Mouse (Mus musculus): ENCODE results near the gene Zfp385a. TPM values are rescaled to one million over a fixed set of nuclear protein-coding genes. Genes with fewer than 3 reads are reported as not detected.

Gene Zfp385a
- polyA plus RNA-seq, 1 experiment = 11.7 TPM

DNA sequence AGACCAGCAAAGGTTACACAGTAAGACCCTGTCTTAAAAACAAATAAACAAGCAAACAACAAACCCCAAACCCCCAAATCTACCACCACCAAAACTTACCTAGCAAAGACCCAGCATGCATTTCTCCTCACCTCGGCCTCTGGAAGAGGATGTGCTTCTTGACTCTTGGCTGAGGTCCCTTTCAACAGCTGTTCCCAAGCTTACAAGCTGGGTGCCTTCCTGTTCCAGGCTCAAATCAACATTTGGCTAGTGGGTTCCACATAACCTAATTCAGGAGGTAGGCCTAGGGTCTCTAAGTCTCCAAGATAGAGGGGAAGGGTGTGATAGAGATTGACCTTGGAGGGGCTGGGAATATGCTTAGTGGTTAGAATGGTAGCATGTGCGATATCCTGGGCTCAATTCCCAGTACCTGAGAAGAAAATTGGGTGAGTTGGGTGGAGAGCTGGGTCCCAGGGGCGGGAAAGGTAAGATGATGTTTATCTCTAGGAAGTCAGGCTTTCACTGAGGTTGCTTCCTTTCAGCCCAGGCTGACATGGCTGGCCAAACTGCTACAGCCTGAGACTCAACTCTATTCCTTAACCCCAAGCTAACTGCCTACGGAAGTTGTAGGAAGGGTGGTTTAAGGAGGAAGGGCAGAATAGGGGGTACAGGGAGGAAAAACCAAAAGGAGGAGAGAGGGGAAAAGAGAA is 35.4 kb upstream of the Zfp385a start:
- no peak overlapping the region for H3K4me3 ChIP-seq (replicated peaks; ENCODE audit: extremely low read depth, low read depth, low read length)
- TF ChIP-seq POLR2A (IDR thresholded peaks at IDR 0.05; ENCODE audit: borderline replicate concordance, extremely low read depth, low read depth, low read length) (no peak), CTCF (IDR thresholded peaks at IDR 0.05; ENCODE audit: insufficient read depth, low read length) (no peak)
- peaks cover 17% of the 10 kb centered on the region for H3K4me1 ChIP-seq (ENCODE audit: control insufficient read depth, insufficient read depth, low read length)
- no peak for DNase-seq
- WGBS = 76% methylated on average over 4 of the region's 4 CpGs

- TF ChIP-seq CTCF (IDR thresholded peaks at IDR 0.05; ENCODE audit: insufficient read depth, low read length) = no peak
- no peak for TF ChIP-seq POLR2A (IDR thresholded peaks at IDR 0.05; ENCODE audit: borderline replicate concordance, extremely low read depth, low read depth, low read length)
- Histone ChIP-seq H3K4me1 (ENCODE audit: control insufficient read depth, insufficient read depth, low read length) (peaks cover 6% of the 10 kb centered on the region), H3K4me3 (replicated peaks; ENCODE audit: extremely low read depth, low read depth, low read length) (no peak overlapping the region)
- DNase-seq = no peak
Measured at GRCm38 (mm10) chr15:103372461-103372860, 32.6 kb upstream of the Zfp385a start.

DNA sequence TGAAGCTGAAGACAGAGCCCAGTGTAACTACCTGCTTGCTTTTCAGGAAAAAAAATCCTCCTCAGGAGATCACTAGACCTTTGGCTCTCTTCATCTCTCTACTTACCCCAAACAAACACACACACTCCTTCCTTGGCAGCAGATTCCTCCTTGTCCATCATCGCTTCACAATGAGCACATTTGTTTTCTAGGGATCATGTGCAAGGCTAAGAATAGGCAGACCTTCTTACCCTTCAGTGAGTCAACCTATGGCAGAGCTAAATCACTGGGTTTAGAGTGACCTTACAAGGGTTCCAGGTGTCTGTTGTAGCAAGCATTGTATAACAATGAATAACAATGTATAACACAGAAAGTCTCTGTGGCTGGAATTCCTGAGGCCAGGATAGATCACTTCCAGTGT is 31.8 kb upstream of the Zfp385a start:
- TF ChIP-seq POLR2A (IDR thresholded peaks at IDR 0.05; ENCODE audit: borderline replicate concordance, extremely low read depth, low read depth, low read length) (no peak), CTCF (IDR thresholded peaks at IDR 0.05; ENCODE audit: insufficient read depth, low read length) (no peak)
- DNase-seq = no peak
- Histone ChIP-seq H3K4me1 (ENCODE audit: control insufficient read depth, insufficient read depth, low read length) (peaks cover 5% of the 10 kb centered on the region), H3K4me3 (replicated peaks; ENCODE audit: extremely low read depth, low read depth, low read length) (no peak overlapping the region)
- WGBS = 46% methylated on average over 1 of the region's 1 CpGs

- no peak for DNase-seq
- peaks cover 3% of the 10 kb centered on the region for H3K4me1 ChIP-seq (ENCODE audit: control insufficient read depth, insufficient read depth, low read length)
Measured at GRCm38 (mm10) chr15:103371208-103371607, 31.3 kb upstream of the Zfp385a start.

DNA sequence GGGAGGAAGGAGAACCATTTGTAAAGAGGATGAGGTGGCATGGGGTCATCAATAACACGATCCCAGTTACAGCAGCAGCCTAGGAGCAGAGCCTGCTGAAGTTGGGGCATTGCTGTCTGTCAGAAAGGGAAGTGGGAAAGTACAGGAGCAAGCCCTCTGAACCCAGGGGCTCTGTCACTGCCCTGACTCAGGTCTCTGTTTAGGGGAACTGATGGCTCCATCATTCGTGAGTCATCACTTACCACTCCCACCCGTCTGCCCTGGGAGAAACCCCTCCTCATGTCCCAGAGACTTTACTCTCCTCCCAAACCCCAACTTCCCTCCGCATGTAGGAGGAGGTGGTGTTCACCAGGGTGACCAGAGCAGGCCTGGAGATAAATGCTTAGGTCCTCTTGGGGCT is 30.6 kb upstream of the Zfp385a start:
- Histone ChIP-seq H3K4me1 (ENCODE audit: control insufficient read depth, insufficient read depth, low read length) (peaks cover 3% of the 10 kb centered on the region), H3K4me3 (replicated peaks; ENCODE audit: extremely low read depth, low read depth, low read length) (no peak overlapping the region)
- no peak for DNase-seq
- no peak for TF ChIP-seq POLR2A (IDR thresholded peaks at IDR 0.05; ENCODE audit: borderline replicate concordance, extremely low read depth, low read depth, low read length)
- no peak for TF ChIP-seq CTCF (IDR thresholded peaks at IDR 0.05; ENCODE audit: insufficient read depth, low read length)
- 42% methylated on average over 4 of the region's 4 CpGs for WGBS

More at GRCm38 (mm10) chr15:103371208-103371607, 31.3 kb upstream of the Zfp385a start:
- no peak overlapping the region for H3K4me3 ChIP-seq (replicated peaks; ENCODE audit: extremely low read depth, low read depth, low read length)
- no peak for TF ChIP-seq CTCF (IDR thresholded peaks at IDR 0.05; ENCODE audit: insufficient read depth, low read length)
- no peak for TF ChIP-seq POLR2A (IDR thresholded peaks at IDR 0.05; ENCODE audit: borderline replicate concordance, extremely low read depth, low read depth, low read length)
- 22% methylated on average over 2 of the region's 2 CpGs for WGBS

DNA sequence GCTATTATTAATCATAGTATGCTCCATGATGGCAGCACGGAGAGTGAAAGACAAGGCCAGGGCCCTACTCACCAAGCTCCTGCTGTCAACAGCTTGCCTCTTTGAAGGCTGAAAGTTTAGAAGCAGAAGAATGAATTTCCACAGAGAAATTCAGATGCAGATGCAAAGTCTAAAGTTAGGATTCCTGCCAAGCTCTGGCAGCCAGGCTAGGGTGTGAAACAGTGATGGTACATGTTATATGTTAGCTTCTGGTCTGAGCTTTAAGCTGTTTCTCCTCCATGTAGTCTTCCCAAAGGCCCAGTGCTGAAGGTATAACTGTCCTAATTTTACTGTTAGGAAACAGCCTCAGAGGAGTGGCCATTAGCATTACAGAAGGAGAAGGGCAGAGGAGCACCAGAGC is 29.2 kb upstream of the Zfp385a start:
- Histone ChIP-seq H3K4me3 (replicated peaks; ENCODE audit: extremely low read depth, low read depth, low read length) (no peak overlapping the region), H3K4me1 (ENCODE audit: control insufficient read depth, insufficient read depth, low read length) (peaks cover 6% of the 10 kb centered on the region)
- WGBS = 85% methylated on average over 1 of the region's 1 CpGs
- DNase-seq = no peak
- TF ChIP-seq CTCF (IDR thresholded peaks at IDR 0.05; ENCODE audit: insufficient read depth, low read length) (no peak), POLR2A (IDR thresholded peaks at IDR 0.05; ENCODE audit: borderline replicate concordance, extremely low read depth, low read depth, low read length) (no peak)

DNA sequence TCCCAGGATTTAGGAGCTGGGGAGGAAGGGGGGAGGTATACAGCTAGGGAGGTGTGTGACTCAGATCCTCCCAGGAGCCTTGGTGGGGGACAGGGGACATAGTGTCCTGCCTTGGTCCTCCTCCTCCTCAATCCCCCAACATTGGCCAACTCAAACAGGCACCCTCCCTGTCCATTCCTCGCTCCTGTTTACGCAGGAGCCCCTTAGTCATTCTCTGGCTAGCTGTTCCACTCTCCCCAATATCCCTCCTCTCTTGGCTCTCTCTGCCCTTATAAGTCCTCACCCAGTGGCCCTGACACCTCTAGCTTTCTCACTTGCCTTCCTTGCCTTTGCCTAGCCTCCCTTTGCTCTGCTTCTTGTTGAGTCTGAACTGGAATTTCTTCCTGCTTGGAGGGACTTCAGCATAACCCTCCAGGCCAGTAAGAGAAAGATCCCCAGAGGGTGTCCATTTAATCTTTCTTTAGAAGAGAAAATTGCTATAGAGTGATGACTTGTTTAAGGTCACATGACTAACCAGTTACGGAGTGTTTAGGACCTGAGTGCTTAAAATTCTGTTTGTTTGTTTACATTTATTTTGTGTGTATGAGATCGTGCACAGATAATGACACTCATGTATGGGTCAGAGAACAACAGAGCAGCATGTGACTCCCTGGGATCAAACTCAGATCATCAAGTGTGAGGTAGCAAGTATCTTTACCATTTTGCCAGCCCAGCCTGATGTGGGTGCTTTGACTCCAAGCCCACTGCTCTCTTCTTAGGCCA is 28.5 kb upstream of the Zfp385a start:
- DNase-seq = no peak
- no peak overlapping the region for H3K4me3 ChIP-seq (replicated peaks; ENCODE audit: extremely low read depth, low read depth, low read length)
- WGBS = 78% methylated on average over 4 of the region's 4 CpGs
- no peak for TF ChIP-seq CTCF (IDR thresholded peaks at IDR 0.05; ENCODE audit: insufficient read depth, low read length)
- TF ChIP-seq POLR2A (IDR thresholded peaks at IDR 0.05; ENCODE audit: borderline replicate concordance, extremely low read depth, low read depth, low read length) = no peak
- peaks cover 6% of the 10 kb centered on the region for H3K4me1 ChIP-seq (ENCODE audit: control insufficient read depth, insufficient read depth, low read length)

DNA sequence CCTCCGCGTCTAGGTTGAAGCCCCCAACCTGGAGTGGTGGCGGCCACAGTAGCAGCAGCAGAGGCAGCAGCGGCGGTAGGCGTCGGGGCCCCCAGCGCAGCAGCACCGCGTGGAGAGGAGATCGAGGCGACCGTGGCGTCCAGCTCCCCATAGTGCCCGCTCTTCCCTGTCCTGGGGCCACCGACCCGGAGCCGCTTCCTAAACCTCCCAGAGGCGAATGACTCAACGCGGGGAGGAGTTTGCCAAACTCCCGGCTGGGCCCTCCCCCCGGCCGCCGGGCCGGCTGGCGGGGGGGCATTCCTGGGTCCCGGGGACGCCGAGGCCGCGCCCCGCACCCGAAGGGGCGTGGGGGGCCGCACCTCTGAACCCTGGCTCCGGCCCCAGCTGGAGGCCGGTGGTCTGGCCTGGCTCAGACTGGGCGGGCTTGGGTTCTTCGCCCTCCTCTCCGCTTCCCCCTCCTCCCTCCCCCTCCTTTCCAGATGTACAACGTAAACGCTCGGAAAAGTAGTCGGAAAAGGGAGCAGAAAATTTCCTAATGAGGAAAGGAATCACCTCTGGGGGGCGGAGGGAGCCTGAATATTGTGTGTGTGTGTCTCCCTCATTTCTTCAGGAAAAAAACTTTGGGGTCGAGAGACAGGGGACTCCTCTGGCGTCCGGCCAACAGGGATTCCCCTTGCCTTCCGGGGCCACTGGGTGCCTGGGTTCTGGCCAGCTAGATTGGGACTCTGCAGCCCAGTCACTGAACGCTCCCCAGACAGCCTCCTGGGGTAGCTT is 26.7 kb upstream of the Zfp385a start, which contains the start of gene Itga5:
TSS of gene Itga5 (minus strand) at position 388 of the 774 bp plus-strand sequence.
- Histone ChIP-seq H3K4me1 (ENCODE audit: control insufficient read depth, insufficient read depth, low read length) (peaks cover 9% of the 10 kb centered on the region), H3K4me3 (replicated peaks; ENCODE audit: extremely low read depth, low read depth, low read length) (peak within 1 kb of the TSS; percentile 87)
- WGBS = under 1% methylated on average over 51 of the region's 51 CpGs
- TF ChIP-seq POLR2A (IDR thresholded peaks at IDR 0.05; ENCODE audit: borderline replicate concordance, extremely low read depth, low read depth, low read length) (peak; percentile 75; the same call in 1 of the 2 replicates), CTCF (IDR thresholded peaks at IDR 0.05; ENCODE audit: insufficient read depth, low read length) (no peak)
- DNase-seq = peak; percentile 78
